Mouse (Mus musculus): Measurements from ENCODE around the gene Srrm1. TPM values are rescaled to one million over a fixed set of nuclear protein-coding genes. Genes with fewer than 3 reads are reported as not detected.

Gene Srrm1
- 5.0 and 6.5 TPM in 2 replicates for polyA plus RNA-seq (2012; rRNA removed)

DNA sequence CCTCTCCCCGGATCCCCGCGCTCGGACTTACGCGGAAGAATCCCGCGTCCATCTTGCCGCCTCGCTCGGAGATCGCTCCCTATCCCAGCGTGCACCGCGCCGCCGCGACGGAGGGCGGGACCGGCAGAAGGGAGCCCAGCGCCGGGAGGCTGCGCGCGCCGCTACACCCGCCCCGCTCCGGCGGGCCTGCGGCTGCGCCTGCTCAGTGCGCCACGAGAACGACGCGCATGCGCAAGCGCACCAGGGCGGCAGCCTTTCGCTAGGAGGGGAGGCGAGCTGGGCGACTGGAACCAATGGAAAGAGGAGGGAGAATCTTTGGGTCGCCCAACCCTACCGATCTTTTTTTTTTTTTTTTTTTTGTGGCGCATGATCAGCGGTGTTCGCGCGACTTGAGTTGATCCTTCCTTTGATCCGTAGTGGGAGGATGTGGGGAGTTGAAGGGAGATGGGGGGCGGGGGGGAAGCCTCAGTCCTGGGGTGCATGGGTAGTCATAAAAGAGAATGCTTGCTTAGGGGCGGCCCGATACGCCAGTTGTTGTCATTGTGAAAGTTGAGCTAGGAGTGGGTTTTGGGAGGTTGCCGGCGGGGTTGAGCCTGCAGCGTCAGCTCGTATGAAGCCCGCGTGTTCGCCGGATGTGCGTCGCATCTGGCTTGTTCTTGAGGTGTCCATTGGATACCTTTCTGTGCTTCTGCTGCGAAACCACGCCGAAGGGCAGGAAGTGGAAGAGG lies at the start of gene Srrm1:
TSS of gene Srrm1 (minus strand) at position 256 of the 728 bp plus-strand sequence.

DNA sequence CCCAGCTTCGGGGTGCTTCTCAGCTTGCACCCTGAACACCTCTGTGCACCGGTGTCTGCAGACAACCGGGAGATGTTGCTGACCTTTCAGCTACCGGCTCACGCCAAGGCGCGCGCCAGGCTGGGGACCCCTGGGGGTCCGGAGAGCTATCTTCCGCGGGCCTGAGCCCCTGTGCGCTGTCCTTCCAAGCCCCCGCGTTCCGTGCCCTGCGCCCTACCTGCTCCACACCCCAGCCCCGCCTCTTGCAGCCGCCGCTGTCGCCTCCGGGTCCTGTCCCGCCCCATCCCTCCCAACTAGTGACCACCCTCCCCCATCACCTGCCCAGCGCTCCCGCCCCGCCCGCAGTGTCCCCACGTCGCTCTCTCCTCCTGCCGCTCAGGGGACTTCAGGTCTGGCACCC lies 44.9 kb upstream of the Srrm1 start, which contains the start of gene Ncmap:
TSS of gene Ncmap (minus strand) at position 237 of the 400 bp plus-strand sequence.

GRCm38 (mm10) chr4:135272640-135273306 lies 80.3 kb downstream of the Srrm1 start, which contains the start of gene Clic4:
Clic4 (minus strand) TSS chr4:135272814.

Other genes starting within 250 kb of the Srrm1 start
- gene Runx3, start 232.7 kb downstream of the Srrm1 start, polyA plus RNA-seq (2012; rRNA removed): 0.35 and 1.0 TPM in 2 replicates
- 28.2 and 32.5 TPM in 2 replicates for gene Clic4, start 80.5 kb downstream of the Srrm1 start, polyA plus RNA-seq (2012; rRNA removed)
- gene Ncmap, start 44.9 kb upstream of the Srrm1 start, polyA plus RNA-seq (2012; rRNA removed): 28.3 and 34.5 TPM in 2 replicates
- 9.7 and 11.0 TPM in 2 replicates for gene Rcan3, start 80.5 kb upstream of the Srrm1 start, polyA plus RNA-seq (2012; rRNA removed)
- not detected in 2 replicates for gene Stpg1, start 141.5 kb upstream of the Srrm1 start, polyA plus RNA-seq (2012; rRNA removed)
- gene Nipal3, start 141.7 kb upstream of the Srrm1 start, polyA plus RNA-seq (2012; rRNA removed): 14.0 and 22.2 TPM in 2 replicates
- gene Grhl3, start 220.3 kb upstream of the Srrm1 start, polyA plus RNA-seq (2012; rRNA removed): 4.9 and 6.6 TPM in 2 replicates

All from stomach, adult 2 months (tissue).